Mouse (Mus musculus): ENCODE data around the gene Btbd9. TPM values are rescaled to one million over a fixed set of nuclear protein-coding genes. Genes with fewer than 3 reads are reported as not detected.
A peak's percentile ranks its signal among the peaks of the same experiment; 100 is the strongest.

The Btbd9 gene
- polyA plus RNA-seq, 1 experiment from 2014 or later, result 164 TPM

DNA sequence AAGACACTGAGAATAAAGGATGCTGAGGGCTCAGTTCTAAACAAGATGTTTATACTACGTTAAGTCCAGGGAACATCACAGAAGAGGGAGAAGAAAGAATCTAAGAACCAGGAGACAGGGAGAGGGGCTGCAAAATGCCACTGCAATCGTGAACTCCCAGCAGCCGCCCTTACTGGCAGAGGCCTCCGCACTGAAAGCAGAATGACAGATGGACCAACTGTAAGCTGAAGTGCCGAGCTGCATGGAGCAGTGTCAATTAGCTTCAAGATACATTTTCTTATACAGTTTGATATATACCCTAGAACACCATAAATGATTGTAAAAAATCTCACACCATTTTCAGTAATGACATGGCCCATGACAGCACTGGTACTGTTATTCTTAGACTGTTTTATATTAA, 247.4 kb downstream of the Btbd9 start:
- WGBS, result 55% methylated on average over 5 of the region's 5 CpGs
- H3K4me3 ChIP-seq (ENCODE audit: low read depth, low read length), result no peak overlapping the region
- 0 out of 2 replicates have a peak, but pooled peaks cover 3% of the 10 kb centered on the region for H3K4me1 ChIP-seq (ENCODE audit: control insufficient read depth, insufficient read depth, low read length)
- H3K27ac ChIP-seq (ENCODE audit: low read length), result no peak overlapping the region; the same call in 1 of the 2 replicates
- no peaks in the 10 kb centered on the region for H3K9me3 ChIP-seq (replicated peaks; ENCODE audit: control insufficient read depth, low read length, poor library complexity, severe bottlenecking)
- no peak for ATAC-seq
- H3K27me3 ChIP-seq (ENCODE audit: control insufficient read depth, insufficient read depth, low read depth, low read length), result no peaks in the 10 kb centered on the region
- no peaks in the 10 kb centered on the region for H3K36me3 ChIP-seq (ENCODE audit: control insufficient read depth, insufficient read depth, low read length)
- no peak overlapping the region for H3K9ac ChIP-seq (ENCODE audit: low read depth, low read length)
- no peak overlapping the region for H3K4me2 ChIP-seq (ENCODE audit: low read length)

DNA sequence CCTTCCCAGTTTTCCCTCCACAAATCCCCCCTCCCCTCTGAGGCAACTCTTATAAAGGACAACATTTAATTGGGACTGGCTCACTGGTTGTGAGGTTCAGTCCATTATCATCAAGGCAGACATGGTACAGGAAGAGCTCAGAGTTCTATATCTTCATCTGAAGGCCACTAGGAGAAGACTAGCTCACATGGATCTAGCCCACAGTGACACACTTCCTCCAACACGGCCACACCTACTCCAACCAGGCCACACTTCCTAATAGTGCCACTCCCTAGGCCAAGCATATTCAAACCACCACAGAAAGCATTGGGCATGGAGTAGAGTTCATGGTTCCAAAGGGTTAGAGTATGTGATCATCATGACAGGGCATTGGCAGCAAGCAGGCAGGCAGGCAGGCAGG, 249.4 kb downstream of the Btbd9 start:
- no peak overlapping the region for H3K4me2 ChIP-seq (ENCODE audit: low read length)
- no peaks in the 10 kb centered on the region for H3K36me3 ChIP-seq (ENCODE audit: control insufficient read depth, insufficient read depth, low read length)
- 88% methylated on average over 1 of the region's 1 CpGs for WGBS
- H3K27me3 ChIP-seq (ENCODE audit: control insufficient read depth, insufficient read depth, low read depth, low read length), result no peaks in the 10 kb centered on the region
- 0 out of 2 replicates have a peak, but pooled peaks cover 3% of the 10 kb centered on the region for H3K4me1 ChIP-seq (ENCODE audit: control insufficient read depth, insufficient read depth, low read length)
- H3K4me3 ChIP-seq (ENCODE audit: low read depth, low read length), result no peak overlapping the region
- no peak for ATAC-seq
- no peaks in the 10 kb centered on the region for H3K9me3 ChIP-seq (replicated peaks; ENCODE audit: control insufficient read depth, low read length, poor library complexity, severe bottlenecking)
- no peak overlapping the region for H3K27ac ChIP-seq (ENCODE audit: low read length)
- H3K9ac ChIP-seq (ENCODE audit: low read depth, low read length), result no peak overlapping the region

DNA sequence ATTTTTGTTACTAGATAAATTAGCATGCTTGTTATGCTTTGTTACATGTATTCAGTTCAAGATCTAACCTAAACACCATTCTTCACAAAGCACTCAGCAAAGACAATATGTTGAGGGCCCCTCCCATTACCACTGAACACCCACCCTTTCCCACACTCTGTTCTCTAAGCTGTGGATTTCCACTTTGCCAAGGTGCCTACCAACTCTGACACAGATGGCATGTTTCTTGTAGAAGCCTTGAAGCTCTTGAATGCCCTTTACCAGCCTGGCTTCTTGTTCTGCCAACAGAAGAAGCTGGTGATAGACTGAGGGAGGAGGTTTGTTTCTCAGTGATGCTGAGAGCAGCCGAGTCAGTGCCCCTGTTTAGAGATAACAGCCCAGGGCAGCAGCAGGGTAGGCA, 256.0 kb downstream of the Btbd9 start:
- Histone ChIP-seq H3K36me3 (ENCODE audit: control insufficient read depth, insufficient read depth, low read length) (no peaks in the 10 kb centered on the region), H3K4me1 (ENCODE audit: control insufficient read depth, insufficient read depth, low read length) (no peaks in the 10 kb centered on the region), H3K4me3 (ENCODE audit: low read depth, low read length) (no peak overlapping the region), H3K27ac (ENCODE audit: low read length) (no peak overlapping the region), H3K4me2 (ENCODE audit: low read length) (no peak overlapping the region), H3K9me3 (replicated peaks; ENCODE audit: control insufficient read depth, low read length, poor library complexity, severe bottlenecking) (no peaks in the 10 kb centered on the region), H3K9ac (ENCODE audit: low read depth, low read length) (no peak overlapping the region), H3K27me3 (ENCODE audit: control insufficient read depth, insufficient read depth, low read depth, low read length) (no peaks in the 10 kb centered on the region)
- ATAC-seq, result no peak
- 100% methylated on average over 1 of the region's 1 CpGs for WGBS

DNA sequence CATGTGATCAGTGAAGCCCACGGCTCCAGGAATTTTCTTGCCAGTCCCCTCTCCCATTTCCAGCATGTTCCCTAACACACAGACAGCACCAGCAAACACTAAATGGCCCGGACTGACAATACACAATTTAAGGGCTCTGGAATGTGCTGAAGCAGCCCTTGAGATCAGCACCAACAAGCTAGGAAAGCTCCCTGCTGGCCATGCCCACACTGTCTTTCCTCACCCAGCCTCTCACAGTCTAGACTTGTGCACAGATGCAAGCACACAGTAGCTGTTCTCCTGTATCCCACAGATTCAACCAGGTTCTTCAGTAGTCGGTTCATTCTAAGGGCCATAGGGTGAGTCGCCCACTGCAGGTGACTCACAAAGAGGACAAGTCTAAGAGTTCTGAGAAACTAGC, 263.6 kb downstream of the Btbd9 start:
- ATAC-seq, result no peak
- H3K36me3 ChIP-seq (ENCODE audit: control insufficient read depth, insufficient read depth, low read length), result no peaks in the 10 kb centered on the region
- no peaks in the 10 kb centered on the region for H3K9me3 ChIP-seq (replicated peaks; ENCODE audit: control insufficient read depth, low read length, poor library complexity, severe bottlenecking)
- no peak overlapping the region for H3K27ac ChIP-seq (ENCODE audit: low read length)
- WGBS, result 58% methylated on average over 4 of the region's 4 CpGs
- no peak overlapping the region for H3K4me2 ChIP-seq (ENCODE audit: low read length)
- H3K4me1 ChIP-seq (ENCODE audit: control insufficient read depth, insufficient read depth, low read length), result peaks cover 15% of the 10 kb centered on the region
- no peak overlapping the region for H3K9ac ChIP-seq (ENCODE audit: low read depth, low read length)
- no peaks in the 10 kb centered on the region for H3K27me3 ChIP-seq (ENCODE audit: control insufficient read depth, insufficient read depth, low read depth, low read length)
- no peak overlapping the region for H3K4me3 ChIP-seq (ENCODE audit: low read depth, low read length)

DNA sequence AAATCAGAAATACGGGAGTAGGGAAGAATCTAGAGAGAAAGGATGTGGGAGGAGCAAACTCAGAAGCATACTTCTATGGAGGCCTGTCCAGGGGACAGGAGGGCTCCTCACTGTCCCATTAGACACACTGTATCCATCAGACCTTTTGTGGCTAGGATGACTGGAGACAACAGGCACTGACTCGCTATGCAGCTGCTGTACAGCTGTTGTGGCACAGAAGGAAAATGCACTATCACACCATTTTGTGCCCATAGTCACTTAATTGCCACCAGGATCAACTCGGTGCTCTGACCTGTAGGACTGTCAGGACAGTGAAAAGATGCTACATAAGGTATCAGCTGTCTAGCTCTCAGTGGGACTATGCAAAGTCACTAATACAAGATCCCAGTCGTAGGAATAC, 266.7 kb downstream of the Btbd9 start:
- Histone ChIP-seq H3K4me3 (ENCODE audit: low read depth, low read length) (no peak overlapping the region), H3K9me3 (replicated peaks; ENCODE audit: control insufficient read depth, low read length, poor library complexity, severe bottlenecking) (no peaks in the 10 kb centered on the region), H3K4me2 (ENCODE audit: low read length) (no peak overlapping the region), H3K9ac (ENCODE audit: low read depth, low read length) (no peak overlapping the region), H3K27me3 (ENCODE audit: control insufficient read depth, insufficient read depth, low read depth, low read length) (no peaks in the 10 kb centered on the region), H3K36me3 (ENCODE audit: control insufficient read depth, insufficient read depth, low read length) (no peaks in the 10 kb centered on the region), H3K4me1 (ENCODE audit: control insufficient read depth, insufficient read depth, low read length) (peaks cover 27% of the 10 kb centered on the region), H3K27ac (ENCODE audit: low read length) (no peak overlapping the region)
- WGBS, result 72% methylated on average over 4 of the region's 4 CpGs
- no peak for ATAC-seq

DNA sequence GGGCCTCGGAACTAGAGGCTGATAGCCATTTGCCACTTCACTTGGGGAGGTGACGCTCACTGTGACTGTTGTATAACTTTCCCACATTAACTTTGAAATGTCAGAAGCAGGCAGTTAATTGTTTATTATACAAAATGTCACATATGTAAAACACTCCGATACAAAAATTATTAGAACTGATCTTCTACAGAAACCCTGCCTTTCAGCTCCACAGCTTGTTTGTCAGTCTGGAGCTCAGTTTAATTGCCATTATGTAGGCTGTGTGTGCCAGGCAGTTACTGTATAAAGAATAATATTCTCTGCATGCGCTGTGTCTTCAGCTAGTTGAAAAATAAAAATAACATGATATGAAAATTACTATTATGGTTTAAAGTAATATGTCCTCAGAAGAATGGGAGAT, 267.4 kb downstream of the Btbd9 start:
- ATAC-seq, result no peak
- no peak overlapping the region for H3K4me3 ChIP-seq (ENCODE audit: low read depth, low read length)

DNA sequence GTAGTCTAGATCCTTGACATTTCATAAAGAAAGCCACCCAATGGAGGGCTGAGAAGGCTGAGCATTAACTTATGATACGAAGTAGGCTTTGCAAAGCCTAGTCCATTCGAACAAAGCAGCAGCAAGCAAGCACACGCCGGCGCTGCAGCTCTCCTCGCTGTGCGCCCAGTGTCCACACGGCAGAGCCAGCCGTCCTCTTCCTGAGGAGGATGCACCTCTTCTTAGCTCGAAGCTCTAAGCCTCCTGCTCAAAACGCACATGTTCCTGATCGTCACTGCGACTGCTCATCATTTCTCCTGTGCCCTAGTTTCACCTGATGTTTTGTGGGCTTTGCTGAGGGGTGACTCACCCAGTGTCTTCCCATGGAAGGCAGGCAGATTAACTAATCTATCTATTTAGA, 268.0 kb downstream of the Btbd9 start:
- Histone ChIP-seq H3K9me3 (replicated peaks; ENCODE audit: control insufficient read depth, low read length, poor library complexity, severe bottlenecking) (no peaks in the 10 kb centered on the region), H3K4me2 (ENCODE audit: low read length) (no peak overlapping the region), H3K4me1 (ENCODE audit: control insufficient read depth, insufficient read depth, low read length) (peaks cover 32% of the 10 kb centered on the region), H3K9ac (ENCODE audit: low read depth, low read length) (no peak overlapping the region), H3K36me3 (ENCODE audit: control insufficient read depth, insufficient read depth, low read length) (no peaks in the 10 kb centered on the region), H3K4me3 (ENCODE audit: low read depth, low read length) (no peak overlapping the region), H3K27me3 (ENCODE audit: control insufficient read depth, insufficient read depth, low read depth, low read length) (no peaks in the 10 kb centered on the region), H3K27ac (ENCODE audit: low read length) (peak overlapping the region; percentile 24; the same call in 1 of the 2 replicates)
- no peak for ATAC-seq
- 79% methylated on average over 13 of the region's 13 CpGs for WGBS

More for the DNA sequence above, 267.4 kb downstream of the Btbd9 start:
- no peaks in the 10 kb centered on the region for H3K27me3 ChIP-seq (ENCODE audit: control insufficient read depth, insufficient read depth, low read depth, low read length)
- H3K9ac ChIP-seq (ENCODE audit: low read depth, low read length), result no peak overlapping the region
- H3K4me1 ChIP-seq (ENCODE audit: control insufficient read depth, insufficient read depth, low read length), result peaks cover 32% of the 10 kb centered on the region
- H3K9me3 ChIP-seq (replicated peaks; ENCODE audit: control insufficient read depth, low read length, poor library complexity, severe bottlenecking), result no peaks in the 10 kb centered on the region
- no peak overlapping the region for H3K4me2 ChIP-seq (ENCODE audit: low read length)
- 85% methylated on average over 4 of the region's 4 CpGs for WGBS
- H3K36me3 ChIP-seq (ENCODE audit: control insufficient read depth, insufficient read depth, low read length), result no peaks in the 10 kb centered on the region
- H3K27ac ChIP-seq (ENCODE audit: low read length), result no peak overlapping the region

DNA sequence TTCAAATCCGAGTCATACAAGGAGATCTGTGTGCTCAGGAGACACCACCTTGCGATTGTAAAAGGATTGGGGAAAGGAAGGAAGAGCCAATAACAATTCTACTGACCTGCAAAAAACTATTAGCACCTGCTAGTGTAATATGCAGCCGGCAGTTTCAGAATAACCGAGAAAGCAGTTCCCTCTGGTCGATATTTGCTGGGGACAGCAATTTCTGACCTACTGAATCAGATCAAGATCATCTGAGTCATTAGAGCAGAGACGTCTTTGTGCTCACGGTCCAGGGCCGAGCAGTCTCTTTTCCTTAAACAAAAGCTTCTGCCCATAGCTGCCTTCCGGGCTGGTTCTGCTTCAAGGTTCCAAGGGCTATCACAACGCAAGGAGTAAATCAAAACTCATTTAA, 269.1 kb downstream of the Btbd9 start:
- no peak overlapping the region for H3K9ac ChIP-seq (ENCODE audit: low read depth, low read length)
- WGBS, result 60% methylated on average over 10 of the region's 10 CpGs
- no peak for ATAC-seq
- no peak overlapping the region for H3K4me3 ChIP-seq (ENCODE audit: low read depth, low read length)
- no peaks in the 10 kb centered on the region for H3K36me3 ChIP-seq (ENCODE audit: control insufficient read depth, insufficient read depth, low read length)
- no peaks in the 10 kb centered on the region for H3K27me3 ChIP-seq (ENCODE audit: control insufficient read depth, insufficient read depth, low read depth, low read length)
- H3K4me1 ChIP-seq (ENCODE audit: control insufficient read depth, insufficient read depth, low read length), result peaks cover 25% of the 10 kb centered on the region
- no peaks in the 10 kb centered on the region for H3K9me3 ChIP-seq (replicated peaks; ENCODE audit: control insufficient read depth, low read length, poor library complexity, severe bottlenecking)
- H3K4me2 ChIP-seq (ENCODE audit: low read length), result no peak overlapping the region
- H3K27ac ChIP-seq (ENCODE audit: low read length), result no peak overlapping the region

DNA sequence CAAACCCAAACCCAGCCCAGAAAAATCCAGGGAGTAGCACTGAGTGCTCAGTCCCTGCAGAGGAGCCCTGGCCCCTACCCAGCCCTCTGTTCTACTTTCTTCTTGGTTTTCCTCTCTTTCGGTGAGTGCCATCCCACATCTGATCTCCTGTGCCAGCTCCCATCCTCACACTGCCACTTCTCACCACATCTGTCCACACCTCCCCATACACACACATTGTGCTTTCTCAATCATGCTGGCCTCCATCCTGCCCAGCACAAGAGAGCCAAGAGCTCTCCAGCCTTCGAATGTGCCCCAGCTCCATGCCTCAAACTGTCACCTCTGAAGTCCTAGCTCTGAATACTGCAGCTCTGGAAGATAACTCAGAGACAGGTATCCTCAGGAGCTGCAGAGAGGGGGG, 271.5 kb downstream of the Btbd9 start:
- Histone ChIP-seq H3K4me2 (ENCODE audit: low read length) (no peak overlapping the region), H3K4me1 (ENCODE audit: control insufficient read depth, insufficient read depth, low read length) (peaks cover 26% of the 10 kb centered on the region; the same call in 1 of the 2 replicates), H3K9ac (ENCODE audit: low read depth, low read length) (no peak overlapping the region), H3K9me3 (replicated peaks; ENCODE audit: control insufficient read depth, low read length, poor library complexity, severe bottlenecking) (no peaks in the 10 kb centered on the region), H3K27me3 (ENCODE audit: control insufficient read depth, insufficient read depth, low read depth, low read length) (no peaks in the 10 kb centered on the region), H3K36me3 (ENCODE audit: control insufficient read depth, insufficient read depth, low read length) (no peaks in the 10 kb centered on the region), H3K4me3 (ENCODE audit: low read depth, low read length) (no peak overlapping the region), H3K27ac (ENCODE audit: low read length) (no peak overlapping the region; the same call in 1 of the 2 replicates)
- no peak for ATAC-seq
- 90% methylated on average over 2 of the region's 2 CpGs for WGBS
